Mouse (Mus musculus) bone marrow macrophage, adult 2 months (primary cell): ENCODE data around the gene Btbd35f8. TPM values are rescaled to one million over a fixed set of nuclear protein-coding genes. Genes with fewer than 3 reads are reported as not detected.
"Not testable (repeated sequence)": the region's sequence is repeated elsewhere in the genome, so short reads cannot be mapped to it uniquely, and the experiment has no call there.

Source experiments
- H3K27ac ChIP-seq: 2 replicates; pipeline ENCODE4 v1.5.1; 2012; ENCODE audit warnings: low read depth, low read length; ENCODE audit not compliant: insufficient read depth
- H3K4me1 ChIP-seq: 2 replicates; pipeline ENCODE4 v1.6.1; 2012; ENCODE audit warnings: low read length; ENCODE audit not compliant: control insufficient read depth, insufficient read depth
- H3K4me3 ChIP-seq: 2 replicates; pipeline ENCODE4 v1.5.1; 2012; ENCODE audit warnings: mild to moderate bottlenecking, low read length, moderate library complexity; ENCODE audit not compliant: insufficient read depth
- polyA plus RNA-seq: library from polyadenylated mRNA; stranded (reverse); fragments of >200 nt; gene quantifications from 2 replicates; pipeline ENCODE4 v1.2.4, GENCODE M21; 2012; ENCODE audit not compliant: missing spikeins, insufficient read depth, insufficient read length

Gene Btbd35f8
- polyA plus RNA-seq = not detected in 2 replicates

DNA sequence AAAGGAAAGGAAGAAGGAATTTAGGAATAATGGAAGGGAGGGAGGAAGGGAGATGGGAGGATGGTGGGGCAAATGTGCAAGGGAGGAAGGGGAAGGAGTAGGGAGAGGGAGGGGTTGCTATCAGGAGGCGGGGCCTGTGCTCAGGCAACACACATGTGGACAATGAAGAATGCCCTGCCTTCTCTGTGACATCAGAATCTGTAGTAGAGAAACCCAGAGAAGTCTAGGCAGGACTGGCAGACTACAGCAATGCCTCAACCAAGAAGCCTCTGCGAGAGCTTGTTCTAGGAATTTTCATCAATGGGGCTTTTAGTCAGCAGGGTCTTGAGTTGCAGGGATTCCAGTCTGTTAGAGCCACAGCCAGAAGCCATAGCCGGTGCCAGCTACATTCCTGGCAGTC lies at the start of gene Btbd35f8:
Gene Btbd35f8 (plus strand): TSS at position 301 of the 400 bp plus-strand sequence.
- not testable (repeated sequence) for H3K27ac ChIP-seq, H3K4me1 ChIP-seq, H3K4me3 ChIP-seq

Other genes with a start within 250 kb of the Btbd35f8 start
- gene Spin2g, start 211.8 kb upstream of the Btbd35f8 start, polyA plus RNA-seq = not detected in 2 replicates